Mouse (Mus musculus): ENCODE data around the gene Nfkbie.

Nfkbie gene

DNA sequence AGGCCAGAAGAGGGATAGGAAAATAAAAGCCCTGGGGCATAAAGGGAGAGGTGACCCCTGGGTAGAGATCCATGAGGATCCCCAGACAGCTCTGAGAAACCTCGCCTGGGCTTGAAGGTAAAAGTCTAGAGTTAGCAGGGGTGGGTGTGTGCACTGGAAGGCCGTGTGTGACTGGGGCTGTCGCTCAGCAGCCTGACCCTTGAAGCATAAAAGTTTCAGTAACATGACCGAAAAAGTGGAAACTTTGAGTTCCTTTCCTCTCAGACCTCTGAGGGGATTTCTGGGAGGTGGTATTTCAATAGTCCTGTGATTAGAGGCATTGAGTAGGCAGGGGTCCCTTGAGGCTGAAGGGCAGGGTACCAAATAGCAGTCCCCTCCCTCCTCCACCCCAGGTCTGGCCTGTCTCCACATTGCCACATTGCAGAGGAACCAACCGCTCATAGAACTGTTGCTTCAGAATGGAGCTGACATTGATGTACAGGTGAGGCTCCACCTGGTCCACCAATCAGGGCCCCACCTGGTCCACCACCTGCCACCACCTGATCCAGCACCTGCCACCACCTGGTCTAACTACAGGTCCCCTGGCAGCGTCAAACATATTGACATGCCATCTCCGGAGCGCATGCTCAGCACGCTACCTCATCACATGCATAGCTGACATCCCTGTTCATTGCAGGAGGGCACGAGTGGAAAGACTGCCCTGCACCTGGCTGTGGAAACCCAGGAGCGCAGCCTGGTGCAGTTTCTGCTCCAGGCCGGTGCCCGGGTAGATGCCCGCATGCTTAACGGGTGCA lies 4.4 kb downstream of the Nfkbie start:
- DNase-seq (ENCODE audit: low read depth in 2 of 2, low spot score in 2 of 2), result no peak

DNA sequence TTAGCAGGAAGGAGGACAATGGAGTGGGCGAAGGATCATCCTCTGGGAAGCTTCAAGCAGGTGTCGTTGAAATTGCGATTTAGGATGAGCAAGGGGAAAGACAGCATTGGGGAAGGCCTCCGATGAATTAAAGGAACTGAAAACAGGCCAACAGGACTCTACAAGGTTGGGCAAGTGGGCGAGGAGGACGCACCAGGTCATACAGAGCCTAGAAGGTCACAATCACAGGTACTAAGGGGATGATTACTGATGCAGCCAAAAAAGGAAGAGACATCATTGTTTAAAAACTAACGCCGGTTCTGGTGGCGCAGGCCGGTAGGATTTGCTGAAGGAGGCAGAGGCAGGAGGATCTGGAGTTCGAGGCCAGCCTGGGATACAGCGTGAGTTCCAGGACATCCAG lies 7.7 kb downstream of the Nfkbie start:
- no peak for DNase-seq (ENCODE audit: low read depth in 2 of 2, low spot score in 2 of 2)

GRCm38 (mm10) chr17:45563655-45564530 lies 8.4 kb downstream of the Nfkbie start, which contains the start of gene Slc35b2:
TSS of gene Slc35b2 (plus strand) at chr17:45563874.
- DNase-seq (ENCODE audit: low read depth in 2 of 2, low spot score in 2 of 2), result peak; percentile 82 to 84

DNA sequence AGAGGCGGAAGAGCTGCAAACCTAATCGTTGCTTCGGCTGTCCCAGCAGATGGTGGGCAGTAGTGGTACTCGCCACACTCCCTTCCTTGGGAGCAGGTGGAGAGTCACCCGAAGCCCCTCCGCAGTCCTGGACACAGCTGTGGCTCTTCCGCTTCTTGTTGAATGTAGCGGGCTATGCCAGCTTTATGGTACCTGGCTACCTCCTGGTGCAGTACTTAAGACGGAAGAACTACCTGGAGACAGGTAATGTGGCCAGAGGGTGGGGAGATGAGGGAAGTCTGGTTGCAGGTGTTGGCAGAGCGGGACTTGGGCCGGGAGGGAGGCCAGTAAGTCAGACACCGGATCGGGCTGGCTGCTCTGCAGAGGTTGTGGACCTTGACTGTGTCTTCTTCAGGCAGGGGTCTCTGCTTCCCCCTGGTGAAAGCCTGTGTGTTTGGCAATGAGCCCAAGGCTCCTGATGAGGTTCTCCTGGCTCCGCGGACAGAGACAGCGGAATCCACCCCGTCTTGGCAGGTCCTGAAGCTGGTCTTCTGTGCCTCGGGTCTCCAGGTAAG lies 9.1 kb downstream of the Nfkbie start:
- DNase-seq (ENCODE audit: low read depth in 2 of 2, low spot score in 2 of 2), result no peak

GRCm38 (mm10) chr17:45565103-45565502 lies 9.6 kb downstream of the Nfkbie start:
- no peak for DNase-seq (ENCODE audit: low read depth in 2 of 2, low spot score in 2 of 2)

DNA sequence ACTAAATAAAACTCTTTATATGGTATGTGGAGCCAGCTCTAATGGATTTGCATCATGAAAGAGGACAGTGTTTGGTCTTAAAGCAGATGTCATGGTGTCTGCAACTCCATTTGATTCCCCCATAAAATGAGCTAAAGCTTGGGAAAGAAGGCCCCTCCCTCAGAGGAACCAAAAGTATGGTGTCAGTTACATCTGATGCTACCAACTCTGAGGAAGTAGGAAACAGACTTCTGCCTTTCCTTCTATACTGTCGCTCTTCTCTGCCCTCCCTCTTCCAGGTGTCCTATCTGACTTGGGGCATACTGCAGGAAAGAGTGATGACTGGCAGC lies 10.5 kb downstream of the Nfkbie start:
- no peak for DNase-seq (ENCODE audit: low read depth in 2 of 2, low spot score in 2 of 2)

GRCm38 (mm10) chr17:45566360-45567161 lies 11.1 kb downstream of the Nfkbie start:
- no peak for DNase-seq (ENCODE audit: low read depth in 2 of 2, low spot score in 2 of 2)

GRCm38 (mm10) chr17:45567162-45567601 lies 11.7 kb downstream of the Nfkbie start:
- no peak for DNase-seq (ENCODE audit: low read depth in 2 of 2, low spot score in 2 of 2)

DNA sequence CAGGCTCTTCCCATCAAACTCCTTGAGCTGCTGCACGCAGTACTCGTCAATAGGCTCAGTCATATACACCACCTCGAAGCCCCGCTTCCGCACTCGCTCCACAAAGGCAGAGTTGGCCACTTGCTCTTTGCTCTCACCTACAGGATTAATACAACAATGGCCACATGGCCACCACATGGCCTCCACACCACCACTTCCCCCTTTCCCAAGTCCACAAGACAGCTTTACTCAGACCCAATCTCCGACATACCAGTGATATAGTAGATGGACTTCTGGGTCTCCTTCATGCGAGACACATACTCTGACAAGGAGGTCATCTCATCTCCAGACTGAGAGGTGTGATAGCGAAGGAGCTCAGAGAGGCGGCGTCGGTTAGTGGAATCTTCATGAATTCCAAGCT lies 13.5 kb downstream of the Nfkbie start:
- DNase-seq (ENCODE audit: low read depth in 2 of 2, low spot score in 2 of 2), result no peak

DNA sequence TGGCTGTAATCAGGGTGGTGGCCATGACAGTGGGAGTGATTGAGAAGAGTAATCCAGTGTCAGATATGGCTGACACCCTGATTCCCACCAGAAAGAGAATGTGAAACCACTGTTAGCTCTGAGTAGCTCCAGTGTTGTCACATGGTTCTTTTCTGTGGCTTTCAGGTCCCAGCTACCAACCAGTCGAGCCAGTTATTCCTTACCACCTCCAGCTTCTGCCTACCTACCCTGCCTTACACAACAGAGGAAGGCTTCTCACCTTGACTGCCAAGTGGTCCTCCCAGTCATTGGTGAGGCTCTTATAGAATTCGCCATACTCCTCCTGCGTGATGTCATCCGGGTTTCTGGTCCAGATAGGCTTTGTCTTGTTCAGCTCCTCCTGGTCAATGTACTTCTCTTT lies 14.5 kb downstream of the Nfkbie start:
- DNase-seq (ENCODE audit: low read depth in 2 of 2, low spot score in 2 of 2), result no peak

- peak in 1 of 2 experiments; percentile 25 for DNase-seq (ENCODE audit: low read depth in 2 of 2, low spot score in 2 of 2)
These were observed 16.9 kb downstream of the Nfkbie start for GRCm38 (mm10) chr17:45572103-45573086.

DNA sequence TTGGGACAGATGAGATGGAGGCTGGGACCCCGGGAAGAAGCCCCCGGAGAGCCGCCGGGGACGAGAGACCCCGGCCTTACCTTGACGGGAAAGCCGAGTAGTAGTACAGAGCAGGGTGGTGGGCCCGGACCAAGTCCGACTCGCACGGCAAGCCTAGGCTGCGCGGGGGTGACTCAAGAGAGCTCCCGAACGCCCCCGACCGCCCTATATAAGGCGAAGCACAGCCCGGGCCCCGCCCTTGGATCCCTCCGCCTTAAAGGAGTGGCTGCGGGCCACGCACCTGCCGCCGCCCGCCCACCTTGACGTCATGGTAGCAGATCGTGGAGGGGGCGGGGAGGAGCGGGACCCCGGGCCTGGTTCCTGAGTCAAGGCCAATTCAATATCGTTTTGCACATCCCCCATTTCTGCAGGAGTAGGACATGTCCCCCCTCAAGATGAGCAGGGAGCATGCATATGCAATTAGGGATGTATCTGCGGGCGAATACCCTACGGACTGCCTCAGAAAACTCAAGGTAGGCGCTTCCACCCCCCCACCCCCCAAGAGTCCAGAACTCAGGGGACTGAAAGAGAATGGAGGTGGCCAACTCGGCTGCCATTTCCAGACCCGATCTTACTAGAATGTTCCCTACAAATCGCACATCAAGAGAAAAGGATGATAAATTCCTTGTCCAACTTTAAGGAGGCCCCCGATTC lies 17.7 kb downstream of the Nfkbie start, which contains the start of gene Hsp90ab1:
Gene Hsp90ab1 (minus strand): TSS at position 185 of the 693 bp plus-strand sequence.
- peak; percentile 99 to 100 for DNase-seq (ENCODE audit: low read depth in 2 of 2, low spot score in 2 of 2)

DNA sequence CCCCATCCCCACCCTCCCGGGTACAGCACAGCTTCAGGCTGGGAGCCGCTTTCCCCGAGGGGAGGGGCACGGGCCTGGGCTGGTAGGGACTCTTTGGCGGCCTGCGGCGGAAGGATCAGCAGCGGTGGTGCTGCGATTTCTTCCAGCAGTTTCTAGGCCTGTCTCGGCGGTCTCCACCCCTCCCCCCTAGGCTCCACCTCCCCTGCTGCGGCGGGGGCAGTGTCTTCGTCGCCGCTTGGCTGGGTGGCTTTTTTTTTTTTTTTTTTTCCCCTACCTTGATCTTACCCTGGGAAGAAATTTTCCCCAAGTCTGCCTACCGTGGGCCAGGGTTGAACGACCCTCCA lies 18.2 kb downstream of the Nfkbie start:
- peak; percentile 88 to 91 for DNase-seq (ENCODE audit: low read depth in 2 of 2, low spot score in 2 of 2)

GRCm38 (mm10) chr17:45574129-45574761 lies 18.7 kb downstream of the Nfkbie start:
- peak; percentile 67 to 72 for DNase-seq (ENCODE audit: low read depth in 2 of 2, low spot score in 2 of 2)

DNA sequence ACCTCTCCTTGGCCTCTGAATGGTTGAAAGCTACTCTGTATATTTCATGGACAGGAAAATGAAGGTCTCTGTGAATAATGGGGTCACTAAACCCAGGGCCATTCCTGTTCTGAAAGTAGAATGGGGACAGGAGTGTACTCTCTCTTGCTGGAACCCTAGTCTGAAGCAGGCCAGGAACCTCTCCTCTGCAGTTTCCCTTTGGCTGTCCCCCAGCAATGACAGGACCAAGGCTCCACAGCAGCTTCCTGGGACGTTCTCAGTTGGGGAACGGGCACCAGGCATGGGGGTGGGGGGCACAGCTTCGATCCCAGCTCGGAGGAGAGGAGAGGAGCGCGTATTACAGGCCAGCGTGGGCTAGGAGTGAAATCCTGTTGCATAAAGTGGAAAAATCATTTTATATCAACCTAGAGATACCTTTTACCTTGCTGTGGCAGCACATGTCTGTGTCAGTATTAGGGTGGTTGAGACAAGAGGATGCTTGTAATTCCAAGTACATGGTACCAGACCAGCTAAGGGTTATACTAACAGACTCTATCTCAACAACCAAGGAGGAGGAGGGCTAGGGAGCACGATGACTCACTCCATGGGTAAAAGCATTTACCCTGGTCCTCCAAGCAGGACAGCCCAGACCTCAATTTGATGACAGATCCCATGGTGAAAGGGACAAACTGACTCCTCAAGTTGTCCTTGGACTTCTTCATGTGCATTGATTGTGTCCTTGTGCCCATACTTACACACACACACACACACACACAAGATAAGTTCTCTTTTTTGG lies 19.8 kb downstream of the Nfkbie start:
- DNase-seq (ENCODE audit: low read depth in 2 of 2, low spot score in 2 of 2), result no peak

DNA sequence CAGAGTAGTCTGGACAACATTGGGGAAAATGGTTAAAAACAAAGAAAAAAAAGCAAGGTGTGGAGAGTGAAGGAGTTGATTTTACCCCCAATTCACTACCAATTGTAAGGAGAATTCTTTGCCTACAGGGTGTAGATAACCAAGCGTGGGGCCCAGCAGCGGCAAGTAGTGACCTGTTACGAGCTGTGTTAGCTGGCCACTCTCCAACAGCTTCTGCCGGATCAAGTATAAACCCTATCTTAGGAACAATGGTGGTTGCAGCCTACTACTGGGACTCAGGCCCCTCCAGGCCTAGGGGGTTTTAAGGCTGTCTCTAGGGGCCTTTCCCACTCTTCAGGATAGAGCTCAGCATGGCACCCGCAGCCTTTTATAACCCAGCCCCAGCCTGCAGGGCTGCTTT lies 22.7 kb downstream of the Nfkbie start:
- DNase-seq (ENCODE audit: low read depth in 2 of 2, low spot score in 2 of 2), result no peak

- DNase-seq (ENCODE audit: low read depth in 2 of 2, low spot score in 2 of 2), result no peak
These were observed 23.3 kb downstream of the Nfkbie start for GRCm38 (mm10) chr17:45578843-45579242.

DNA sequence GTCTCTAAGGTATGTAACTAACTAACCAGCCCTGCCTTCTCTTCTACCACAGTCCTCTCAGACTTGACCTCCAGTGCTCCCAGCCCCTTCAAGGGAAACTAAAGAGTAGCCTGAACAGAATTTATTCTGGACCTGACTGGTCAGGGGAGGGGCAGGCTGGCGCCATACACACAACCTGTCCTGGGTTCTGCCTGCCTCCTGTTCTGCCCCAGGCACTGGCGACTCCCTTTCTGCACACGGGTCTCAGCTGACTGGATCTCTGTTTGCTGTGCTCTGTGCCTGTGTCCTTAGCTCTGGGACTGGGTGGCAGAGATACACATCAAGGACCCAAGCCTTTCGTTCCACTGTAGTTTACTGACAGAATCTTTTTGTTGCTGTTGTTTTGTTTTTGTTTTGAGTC lies 24.1 kb downstream of the Nfkbie start:
- DNase-seq (ENCODE audit: low read depth in 2 of 2, low spot score in 2 of 2), result no peak
